Mouse (Mus musculus): ENCODE results near the gene Cadps2. TPM values are rescaled to one million over a fixed set of nuclear protein-coding genes. Genes with fewer than 3 reads are reported as not detected.

Gene Cadps2
- polyA plus RNA-seq, 2 experiments: 2.6 TPM

DNA sequence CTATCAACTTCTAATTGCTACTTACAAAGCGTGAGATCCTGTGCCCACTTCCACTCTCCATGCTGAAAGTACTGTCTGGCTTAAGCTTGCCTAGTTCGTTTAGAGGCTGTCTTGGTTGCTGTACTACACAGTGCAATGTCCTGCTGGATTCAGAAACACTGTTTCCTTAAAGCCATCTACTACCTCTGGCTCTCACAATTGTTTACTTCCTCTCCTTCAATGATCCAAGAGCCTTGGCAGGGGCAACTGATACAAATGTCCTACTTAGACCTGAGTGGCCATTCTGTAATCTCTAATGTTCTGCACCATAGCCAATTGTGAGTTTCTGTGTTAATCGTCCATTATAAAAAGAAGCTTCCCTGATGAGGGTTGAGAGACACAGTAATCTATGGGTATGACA lies 47.4 kb downstream of the Cadps2 start:
- Histone ChIP-seq H3K4me3 (replicated peaks; ENCODE audit: low read length) (no peak overlapping the region), H3K9ac (ENCODE audit: low read depth, low read length, severe bottlenecking) (no peak overlapping the region), H3K4me2 (replicated peaks; ENCODE audit: low read depth, low read length, severe bottlenecking) (no peak overlapping the region), H3K27me3 (ENCODE audit: control insufficient read depth, insufficient read depth, low read length) (no peaks in the 10 kb centered on the region), H3K4me1 (ENCODE audit: control insufficient read depth, insufficient read depth, low read length) (no peaks in the 10 kb centered on the region), H3K27ac (replicated peaks; ENCODE audit: low read depth, low read length) (no peak overlapping the region), H3K36me3 (ENCODE audit: control insufficient read depth, insufficient read depth, low read length) (no peaks in the 10 kb centered on the region), H3K9me3 (ENCODE audit: control insufficient read depth, low read length) (no peaks in the 10 kb centered on the region)
- no peak for DNase-seq (ENCODE audit: low spot score)
- ATAC-seq (ENCODE audit: low FRiP score, low read depth): no peak
- TF ChIP-seq POLR2A (IDR thresholded peaks at IDR 0.05; ENCODE audit: borderline replicate concordance, extremely low read depth, insufficient read depth, insufficient read length): no peak
- WGBS: 81% methylated on average over 3 of the region's 3 CpGs

DNA sequence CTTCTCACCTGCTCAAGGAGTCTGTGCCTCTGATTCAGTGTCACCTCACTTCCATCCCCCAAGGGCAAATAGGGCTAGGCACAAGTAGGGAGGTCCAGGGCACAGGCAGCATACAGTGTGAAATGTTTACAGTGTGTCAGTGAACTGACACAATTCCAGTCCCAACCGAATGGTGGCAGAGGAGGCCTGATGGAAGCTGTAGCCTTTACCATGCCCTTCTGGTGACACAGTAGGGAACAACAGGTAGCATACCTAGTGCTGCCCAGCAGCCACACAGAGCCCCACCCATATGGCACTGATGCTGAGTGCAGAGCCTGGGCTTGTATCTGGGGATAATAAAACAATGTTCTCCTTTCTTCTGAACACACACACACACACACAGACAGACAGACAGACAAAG lies 61.6 kb downstream of the Cadps2 start:
- Histone ChIP-seq H3K27me3 (ENCODE audit: control insufficient read depth, insufficient read depth, low read length) (no peaks in the 10 kb centered on the region), H3K9ac (ENCODE audit: low read depth, low read length, severe bottlenecking) (no peak overlapping the region), H3K4me1 (ENCODE audit: control insufficient read depth, insufficient read depth, low read length) (no peaks in the 10 kb centered on the region), H3K4me2 (replicated peaks; ENCODE audit: low read depth, low read length, severe bottlenecking) (no peak overlapping the region), H3K4me3 (replicated peaks; ENCODE audit: low read length) (no peak overlapping the region), H3K36me3 (ENCODE audit: control insufficient read depth, insufficient read depth, low read length) (no peaks in the 10 kb centered on the region), H3K27ac (replicated peaks; ENCODE audit: low read depth, low read length) (no peak overlapping the region), H3K9me3 (ENCODE audit: control insufficient read depth, low read length) (no peaks in the 10 kb centered on the region)
- no peak for TF ChIP-seq POLR2A (IDR thresholded peaks at IDR 0.05; ENCODE audit: borderline replicate concordance, extremely low read depth, insufficient read depth, insufficient read length)
- ATAC-seq (ENCODE audit: low FRiP score, low read depth) (no peak), DNase-seq (ENCODE audit: low spot score) (no peak)
- WGBS: 42% methylated on average over 1 of the region's 1 CpGs

DNA sequence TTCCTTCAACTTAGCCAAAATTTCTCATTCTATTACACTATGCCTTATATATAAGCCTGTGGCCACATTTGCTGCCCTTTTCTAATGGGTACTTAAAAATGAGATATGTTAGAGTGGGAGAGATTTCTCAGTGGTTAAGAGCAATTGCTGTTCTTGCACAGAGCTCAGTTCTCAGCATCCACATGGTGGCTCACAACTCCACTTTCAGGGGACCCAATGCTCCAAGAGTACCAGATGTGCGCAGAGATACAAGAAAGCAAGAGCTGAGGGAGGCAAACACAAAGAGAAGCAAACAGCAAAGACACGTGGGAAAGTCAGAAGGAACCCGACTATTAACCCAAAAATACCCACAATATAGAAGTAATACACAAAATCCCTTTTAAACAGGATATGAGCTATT lies 77.0 kb downstream of the Cadps2 start:
- Histone ChIP-seq H3K36me3 (ENCODE audit: control insufficient read depth, insufficient read depth, low read length) (no peaks in the 10 kb centered on the region), H3K9me3 (ENCODE audit: control insufficient read depth, low read length) (no peaks in the 10 kb centered on the region), H3K4me2 (replicated peaks; ENCODE audit: low read depth, low read length, severe bottlenecking) (no peak overlapping the region), H3K4me1 (ENCODE audit: control insufficient read depth, insufficient read depth, low read length) (no peaks in the 10 kb centered on the region), H3K9ac (ENCODE audit: low read depth, low read length, severe bottlenecking) (no peak overlapping the region), H3K4me3 (replicated peaks; ENCODE audit: low read length) (no peak overlapping the region), H3K27ac (replicated peaks; ENCODE audit: low read depth, low read length) (no peak overlapping the region), H3K27me3 (ENCODE audit: control insufficient read depth, insufficient read depth, low read length) (no peaks in the 10 kb centered on the region)
- WGBS: 52% methylated on average over 3 of the region's 3 CpGs
- ATAC-seq (ENCODE audit: low FRiP score, low read depth) (no peak), DNase-seq (ENCODE audit: low spot score) (no peak)
- TF ChIP-seq POLR2A (IDR thresholded peaks at IDR 0.05; ENCODE audit: borderline replicate concordance, extremely low read depth, insufficient read depth, insufficient read length): no peak

DNA sequence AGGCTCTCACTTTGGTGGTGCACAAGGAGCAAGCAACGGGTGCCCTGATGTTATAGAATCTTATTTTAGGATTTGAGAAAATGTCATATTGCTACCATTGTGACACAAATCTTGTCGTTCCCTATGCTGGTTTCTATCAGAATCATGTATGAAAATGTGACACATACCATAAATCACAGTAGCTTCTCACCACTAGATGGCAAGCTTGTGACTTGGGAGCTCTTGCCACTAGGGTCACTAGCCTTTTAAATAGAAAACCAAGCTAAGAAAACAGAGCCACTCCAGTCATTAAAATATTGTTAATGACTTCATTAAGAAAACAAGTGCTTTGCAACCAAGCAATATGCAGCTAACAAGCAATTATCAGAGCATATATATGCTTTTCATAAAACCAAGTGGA lies 81.0 kb downstream of the Cadps2 start:
- 66% methylated on average over 2 of the region's 2 CpGs for WGBS
- Histone ChIP-seq H3K4me2 (replicated peaks; ENCODE audit: low read depth, low read length, severe bottlenecking) (no peak overlapping the region), H3K4me1 (ENCODE audit: control insufficient read depth, insufficient read depth, low read length) (no peaks in the 10 kb centered on the region), H3K9ac (ENCODE audit: low read depth, low read length, severe bottlenecking) (no peak overlapping the region), H3K9me3 (ENCODE audit: control insufficient read depth, low read length) (no peaks in the 10 kb centered on the region), H3K4me3 (replicated peaks; ENCODE audit: low read length) (no peak overlapping the region), H3K36me3 (ENCODE audit: control insufficient read depth, insufficient read depth, low read length) (no peaks in the 10 kb centered on the region), H3K27ac (replicated peaks; ENCODE audit: low read depth, low read length) (no peak overlapping the region), H3K27me3 (ENCODE audit: control insufficient read depth, insufficient read depth, low read length) (no peaks in the 10 kb centered on the region)
- TF ChIP-seq POLR2A (IDR thresholded peaks at IDR 0.05; ENCODE audit: borderline replicate concordance, extremely low read depth, insufficient read depth, insufficient read length): no peak
- no peak for ATAC-seq (ENCODE audit: low FRiP score, low read depth)
- peak; percentile 5 for DNase-seq (ENCODE audit: low spot score)

DNA sequence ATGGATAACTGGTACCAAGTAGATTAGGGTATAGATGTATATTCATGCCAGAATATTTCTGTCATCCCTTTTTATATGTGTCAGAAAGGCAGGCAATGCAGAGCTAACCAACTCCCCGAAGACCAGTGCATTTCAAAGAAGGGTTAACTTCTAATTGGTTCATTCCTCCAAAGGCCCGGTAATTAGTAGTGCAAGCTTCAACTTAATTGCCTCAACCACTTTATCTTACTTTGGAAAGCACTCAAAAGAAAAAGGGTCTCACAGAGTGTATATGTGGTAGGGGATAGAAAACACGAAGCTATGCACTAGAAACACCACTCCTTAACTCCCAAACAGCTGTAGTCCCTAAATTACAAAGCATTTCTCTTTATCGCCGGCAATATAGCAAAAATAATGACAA lies 90.4 kb downstream of the Cadps2 start:
- TF ChIP-seq POLR2A (IDR thresholded peaks at IDR 0.05; ENCODE audit: borderline replicate concordance, extremely low read depth, insufficient read depth, insufficient read length): no peak
- H3K4me2 ChIP-seq (replicated peaks; ENCODE audit: low read depth, low read length, severe bottlenecking): no peak overlapping the region
- no peaks in the 10 kb centered on the region for H3K9me3 ChIP-seq (ENCODE audit: control insufficient read depth, low read length)
- WGBS: 69% methylated on average over 5 of the region's 5 CpGs
- DNase-seq (ENCODE audit: low spot score) (no peak), ATAC-seq (ENCODE audit: low FRiP score, low read depth) (no peak)
- no peak overlapping the region for H3K27ac ChIP-seq (replicated peaks; ENCODE audit: low read depth, low read length)
- H3K36me3 ChIP-seq (ENCODE audit: control insufficient read depth, insufficient read depth, low read length): no peaks in the 10 kb centered on the region
- no peak overlapping the region for H3K9ac ChIP-seq (ENCODE audit: low read depth, low read length, severe bottlenecking)
- no peaks in the 10 kb centered on the region for H3K4me1 ChIP-seq (ENCODE audit: control insufficient read depth, insufficient read depth, low read length)
- H3K27me3 ChIP-seq (ENCODE audit: control insufficient read depth, insufficient read depth, low read length): no peaks in the 10 kb centered on the region
- H3K4me3 ChIP-seq (replicated peaks; ENCODE audit: low read length): no peak overlapping the region

DNA sequence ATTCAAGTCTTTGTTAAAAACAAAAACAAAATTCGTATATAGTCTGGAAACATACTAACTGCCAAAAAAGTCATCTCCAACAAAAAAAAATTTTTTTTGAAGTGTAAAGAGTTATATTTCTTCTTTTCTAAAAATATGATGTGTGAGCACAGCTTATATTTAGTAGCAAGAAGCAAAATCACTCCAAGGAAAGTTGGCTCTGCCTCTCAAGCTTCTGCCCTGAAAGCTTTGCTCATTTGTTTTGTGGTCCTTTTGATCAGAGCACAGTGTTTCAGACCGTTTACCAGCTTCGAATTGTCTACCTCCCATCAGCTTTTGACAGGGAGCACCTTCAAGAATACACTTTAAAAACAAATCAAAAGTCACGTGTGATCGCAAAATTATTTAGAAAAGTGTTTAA lies 99.2 kb downstream of the Cadps2 start:
- no peak overlapping the region for H3K27ac ChIP-seq (replicated peaks; ENCODE audit: low read depth, low read length)
- WGBS: 82% methylated on average over 5 of the region's 5 CpGs
- no peak for ATAC-seq (ENCODE audit: low FRiP score, low read depth)
- no peak overlapping the region for H3K4me3 ChIP-seq (replicated peaks; ENCODE audit: low read length)
- no peak overlapping the region for H3K9ac ChIP-seq (ENCODE audit: low read depth, low read length, severe bottlenecking)
- no peak for DNase-seq (ENCODE audit: low spot score)
- H3K4me1 ChIP-seq (ENCODE audit: control insufficient read depth, insufficient read depth, low read length): no peaks in the 10 kb centered on the region
- no peaks in the 10 kb centered on the region for H3K9me3 ChIP-seq (ENCODE audit: control insufficient read depth, low read length)
- H3K36me3 ChIP-seq (ENCODE audit: control insufficient read depth, insufficient read depth, low read length): no peaks in the 10 kb centered on the region
- H3K4me2 ChIP-seq (replicated peaks; ENCODE audit: low read depth, low read length, severe bottlenecking): no peak overlapping the region
- no peak for TF ChIP-seq POLR2A (IDR thresholded peaks at IDR 0.05; ENCODE audit: borderline replicate concordance, extremely low read depth, insufficient read depth, insufficient read length)
- no peaks in the 10 kb centered on the region for H3K27me3 ChIP-seq (ENCODE audit: control insufficient read depth, insufficient read depth, low read length)

Data from limb, embryonic 14.5 days (tissue).